Mouse (Mus musculus): ENCODE measurements around the gene Tppp3.

Gene Tppp3

GRCm38 (mm10) chr8:105466700-105467291, 4.5 kb downstream of the Tppp3 start:
- DNase-seq = no peak

- no peak for DNase-seq
These were observed 5.1 kb downstream of the Tppp3 start for GRCm38 (mm10) chr8:105466246-105466645.

GRCm38 (mm10) chr8:105464595-105464994, 6.7 kb downstream of the Tppp3 start:
- peak in 1 of 2 experiments; percentile 52 for DNase-seq

- DNase-seq = peak in 1 of 2 experiments; percentile 34
These were observed 10.1 kb downstream of the Tppp3 start for GRCm38 (mm10) chr8:105461085-105461803.

- no peak for DNase-seq
These were observed 16.1 kb downstream of the Tppp3 start for GRCm38 (mm10) chr8:105455218-105455617.

- DNase-seq = no peak
These were observed 17.2 kb downstream of the Tppp3 start for GRCm38 (mm10) chr8:105454088-105454487.

- DNase-seq = peak in 1 of 2 experiments; percentile 28
These were observed 18.0 kb downstream of the Tppp3 start for GRCm38 (mm10) chr8:105453296-105453695.

- no peak for DNase-seq
These were observed 19.3 kb downstream of the Tppp3 start for GRCm38 (mm10) chr8:105451903-105452603.

- DNase-seq = no peak
These were observed 20.3 kb downstream of the Tppp3 start for GRCm38 (mm10) chr8:105450977-105451376.

GRCm38 (mm10) chr8:105448596-105448995, 22.7 kb downstream of the Tppp3 start:
- no peak for DNase-seq

- DNase-seq = no peak
These were observed 23.1 kb downstream of the Tppp3 start for GRCm38 (mm10) chr8:105448188-105448587.

GRCm38 (mm10) chr8:105446127-105446552, 25.2 kb downstream of the Tppp3 start:
- peak; percentile 52 to 61 for DNase-seq

- DNase-seq = peak in 1 of 2 experiments; percentile 31
These were observed 25.8 kb downstream of the Tppp3 start for GRCm38 (mm10) chr8:105445296-105446126.

GRCm38 (mm10) chr8:105442661-105443060, 28.7 kb downstream of the Tppp3 start:
- DNase-seq = no peak

GRCm38 (mm10) chr8:105441433-105441832, 29.9 kb downstream of the Tppp3 start:
- DNase-seq = peak; percentile 84 to 85

- peak; percentile 72 to 77 for DNase-seq
These were observed 32.5 kb downstream of the Tppp3 start for GRCm38 (mm10) chr8:105438865-105439264.

- DNase-seq = no peak
These were observed 34.1 kb downstream of the Tppp3 start for GRCm38 (mm10) chr8:105437078-105437748.

- DNase-seq = no peak
These were observed 35.1 kb downstream of the Tppp3 start for GRCm38 (mm10) chr8:105436218-105436617.

- DNase-seq = no peak
These were observed 37.2 kb downstream of the Tppp3 start for GRCm38 (mm10) chr8:105434136-105434535.

GRCm38 (mm10) chr8:105433511-105433910, 37.8 kb downstream of the Tppp3 start:
- DNase-seq = no peak

- DNase-seq = no peak
These were observed 38.3 kb downstream of the Tppp3 start for GRCm38 (mm10) chr8:105433021-105433420.

Data from kidney, postnatal 4 days (tissue).